Mouse (Mus musculus): ENCODE measurements at regions not wholly inside any gene's neighbourhood (a gene's known extent, or its start where the extent isn't known, plus 50 kb on each side); places are given as distances from the start of the nearest gene placed in this dataset.
A peak's percentile ranks its signal among the peaks of the same experiment; 100 is the strongest.

DNA sequence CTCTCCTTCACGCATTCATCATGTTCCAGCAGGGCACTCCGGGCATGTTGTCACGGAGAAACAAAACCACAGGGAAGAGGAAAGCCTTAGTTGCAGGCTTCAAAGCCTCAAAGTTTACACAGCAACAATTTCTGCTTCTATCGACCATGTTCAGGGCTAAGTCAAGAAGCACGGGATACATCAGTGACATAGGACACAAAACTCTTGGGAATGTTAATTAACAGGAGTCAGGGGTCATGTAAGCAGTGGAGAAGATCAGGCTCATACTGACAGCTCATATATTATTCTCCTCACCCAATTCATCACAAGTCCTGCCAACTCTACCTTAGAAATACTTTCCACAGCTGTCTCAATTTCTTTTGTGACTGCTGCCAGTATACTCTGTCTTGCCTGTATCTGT is 133.0 kb upstream of the Btbd3 start:
- no peak for DNase-seq

DNA sequence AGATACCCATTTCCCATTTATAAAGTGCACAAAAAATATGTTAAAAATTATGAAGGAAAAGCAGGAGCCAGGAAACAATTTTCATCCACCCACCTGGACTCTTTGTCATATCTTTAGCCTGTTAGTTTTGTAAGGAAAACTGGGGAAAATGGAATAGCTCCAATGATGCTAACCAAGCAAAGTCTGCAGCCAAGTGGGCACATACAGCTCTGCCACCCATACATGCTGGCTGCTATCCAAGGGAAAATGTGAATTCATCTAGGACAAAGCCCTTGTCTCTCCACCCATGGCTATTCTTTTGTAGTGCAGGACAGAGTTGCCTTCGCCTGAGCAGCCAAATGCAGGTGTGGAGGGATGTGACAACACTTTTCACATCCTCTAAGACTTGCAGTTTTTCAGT is 135.5 kb upstream of the Btbd3 start:
- no peak for DNase-seq

DNA sequence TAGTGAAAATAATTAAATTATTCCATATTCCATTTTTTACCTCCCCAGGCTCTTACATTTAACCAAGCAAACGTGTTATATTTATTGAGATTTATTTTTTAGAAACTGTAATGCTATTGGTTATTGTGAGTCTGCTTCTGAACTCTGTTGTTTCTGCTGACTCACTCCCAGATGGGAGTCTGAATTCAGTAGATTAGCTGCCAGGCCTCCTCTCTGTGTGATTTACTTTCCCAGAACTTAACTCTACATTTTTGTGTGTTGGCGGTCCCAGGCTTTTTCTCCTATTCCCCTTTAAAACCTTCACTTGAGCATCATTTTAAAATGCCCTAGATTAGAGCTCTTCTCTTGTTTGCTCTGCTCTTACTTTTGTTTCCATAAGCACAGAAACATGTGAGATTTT is 136.2 kb upstream of the Btbd3 start:
- DNase-seq = no peak

DNA sequence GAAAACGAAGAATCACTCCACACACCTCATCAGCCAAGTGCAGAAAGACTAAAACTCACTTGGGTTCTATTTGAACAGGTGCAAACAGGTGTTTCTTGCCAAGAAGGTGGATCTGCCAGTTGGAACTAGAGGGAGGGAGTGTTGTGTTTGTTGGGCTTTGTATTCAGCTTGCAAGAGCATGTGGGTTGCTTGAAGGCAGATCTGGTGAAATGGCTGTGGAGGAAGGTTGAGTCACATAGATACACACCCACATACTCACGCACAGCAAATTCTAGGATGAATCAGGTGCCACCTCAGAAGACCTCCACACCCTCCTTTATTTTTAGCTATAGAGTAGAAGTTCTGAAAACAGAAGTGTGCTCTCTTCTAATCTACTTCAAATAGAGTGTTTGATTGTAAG is 156.6 kb upstream of the Btbd3 start:
- no peak for DNase-seq

DNA sequence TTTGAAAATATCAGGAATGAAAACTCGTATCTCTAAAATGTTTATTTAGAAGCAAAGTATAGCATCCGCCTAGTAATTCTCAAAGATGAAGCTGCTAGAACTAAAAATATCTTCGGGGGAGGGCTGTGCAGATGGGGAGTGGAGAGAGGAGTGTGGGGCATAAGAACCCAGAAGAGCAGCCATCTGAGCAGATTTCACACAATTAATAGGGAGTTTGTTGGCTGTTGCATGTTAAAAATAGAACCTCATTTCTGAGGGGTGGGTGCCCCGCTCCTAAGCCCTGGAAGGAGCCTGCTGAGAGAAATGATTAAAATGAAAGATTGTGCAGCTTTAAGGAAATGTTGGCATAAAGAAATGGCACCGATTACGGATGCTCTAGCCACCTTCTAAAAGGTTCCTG is 171.0 kb upstream of the Btbd3 start:
- DNase-seq = no peak

DNA sequence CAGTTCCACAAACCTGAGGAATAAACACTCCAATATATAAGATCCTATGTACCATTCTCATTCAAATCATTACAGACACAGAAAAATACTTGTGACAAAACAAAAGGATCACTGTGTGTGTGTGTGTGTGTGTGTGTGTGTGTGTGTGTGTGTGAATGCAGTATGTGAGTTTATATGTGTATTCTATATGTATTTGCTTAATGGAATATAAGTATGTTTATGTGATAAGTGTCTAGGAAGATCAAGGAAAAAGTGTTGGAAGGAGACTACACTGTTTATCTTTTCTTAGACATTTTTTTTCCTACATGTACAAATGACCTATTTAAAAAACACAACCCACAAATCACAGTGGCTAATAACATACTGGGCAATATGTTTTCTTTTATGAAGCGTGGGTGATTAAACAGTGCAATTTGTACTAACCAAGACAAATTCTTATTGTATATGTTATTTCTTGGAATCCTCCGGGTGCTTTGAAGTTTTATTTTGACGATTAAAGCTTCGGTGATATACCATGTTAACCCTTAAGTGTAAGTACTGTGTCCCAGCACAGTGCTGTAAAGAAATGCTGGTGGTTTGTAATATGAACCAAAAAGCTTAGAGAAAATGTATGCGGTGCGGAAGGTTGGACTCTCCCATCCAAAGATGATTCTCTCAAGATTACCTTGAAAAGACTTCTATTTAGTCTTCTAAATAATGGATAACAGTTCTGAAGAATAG is 171.6 kb upstream of the Btbd3 start:
- no peak for DNase-seq

DNA sequence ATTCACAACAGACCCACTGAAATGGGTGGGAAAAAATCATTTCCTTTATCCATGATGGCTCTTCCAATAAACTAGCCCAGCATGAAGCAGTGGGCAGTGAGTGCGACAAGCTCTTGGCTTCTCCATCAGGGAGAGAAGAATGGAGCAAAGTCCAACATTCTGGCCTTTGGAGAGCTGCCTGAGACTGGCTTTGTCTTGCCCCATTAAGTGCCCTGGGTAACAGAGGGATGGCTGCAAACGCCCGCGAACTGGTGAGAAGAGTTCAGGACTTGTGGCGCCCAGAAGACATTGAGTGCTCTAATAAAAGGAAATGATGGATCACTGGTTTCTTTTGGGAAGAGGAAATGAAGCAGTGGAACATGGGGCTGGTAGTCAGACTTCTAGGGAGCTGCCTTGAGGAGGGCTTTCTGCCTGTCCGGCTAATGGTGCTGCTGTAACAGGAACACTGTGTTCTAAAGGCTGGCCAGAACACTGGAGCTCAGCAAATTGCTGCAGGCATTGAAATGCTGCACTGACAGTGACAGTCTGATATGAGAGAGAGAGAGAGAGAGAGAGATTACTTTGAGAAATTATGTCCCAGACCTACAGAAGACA is 182.2 kb upstream of the Btbd3 start:
- DNase-seq = no peak

DNA sequence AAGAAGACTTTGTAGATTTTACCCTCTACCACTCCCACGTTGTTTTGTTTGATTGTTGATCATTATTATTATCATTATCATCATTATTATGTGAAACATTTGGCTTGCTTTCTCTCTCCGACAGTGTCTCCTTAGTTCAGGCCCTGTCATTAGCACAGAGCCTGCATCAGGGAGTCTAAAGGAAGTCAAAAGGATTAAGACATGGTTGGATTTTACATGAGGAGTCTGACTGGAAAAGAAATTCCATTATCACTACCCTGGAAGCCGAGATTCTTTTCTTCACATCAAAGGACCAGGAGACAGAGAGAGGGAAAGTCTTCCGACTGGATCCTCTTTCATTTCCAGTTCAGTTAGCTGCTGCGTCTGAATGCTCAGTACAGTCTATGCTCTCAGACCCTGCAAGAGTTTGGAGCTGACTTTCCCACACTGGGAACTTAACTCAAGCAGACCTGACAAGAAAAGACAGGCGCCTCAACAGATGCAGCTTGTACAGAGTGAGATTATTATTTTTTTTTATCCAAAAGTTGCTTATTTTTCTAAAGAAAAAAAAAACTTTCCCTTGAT is 184.1 kb upstream of the Btbd3 start:
- no peak for DNase-seq

DNA sequence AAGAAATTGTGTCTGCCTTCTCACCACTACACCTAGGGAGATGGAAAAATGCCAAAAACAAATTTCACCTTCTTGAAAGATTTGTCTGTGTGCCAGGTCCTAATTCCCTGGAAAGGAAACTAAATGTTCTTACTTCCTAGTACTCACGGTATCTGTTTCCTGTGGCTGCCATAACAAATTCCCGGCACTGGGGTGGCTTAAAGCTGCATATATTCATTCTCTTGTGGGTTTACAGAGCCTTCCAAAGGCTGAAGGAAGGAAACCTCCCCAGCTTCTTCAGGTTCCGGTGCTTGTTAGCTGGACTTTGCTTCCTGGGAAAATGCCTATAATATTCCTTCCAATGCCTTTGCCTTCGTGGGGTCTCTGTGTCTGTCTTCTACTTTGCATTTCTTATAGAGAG is 203.3 kb upstream of the Btbd3 start:
- no peak for DNase-seq

DNA sequence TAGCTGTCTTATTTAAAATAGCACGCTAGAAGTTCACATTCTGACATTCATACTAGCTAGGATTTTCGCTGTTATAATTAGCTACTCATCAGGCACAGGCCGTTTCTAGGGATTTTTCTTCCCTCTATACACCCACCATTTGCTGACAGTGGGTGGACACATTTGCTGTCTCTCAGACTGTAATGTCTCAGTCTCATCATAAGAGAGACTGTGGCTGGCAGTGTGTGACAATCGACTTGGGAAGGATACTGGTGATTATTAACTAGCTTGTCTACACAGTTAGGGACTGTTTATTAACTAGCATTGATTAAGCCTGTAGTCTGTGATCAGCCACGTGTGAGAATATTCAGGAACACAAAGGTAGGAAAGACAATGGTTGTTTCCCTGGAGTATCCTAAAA is 208.0 kb upstream of the Btbd3 start:
- DNase-seq = no peak

DNA sequence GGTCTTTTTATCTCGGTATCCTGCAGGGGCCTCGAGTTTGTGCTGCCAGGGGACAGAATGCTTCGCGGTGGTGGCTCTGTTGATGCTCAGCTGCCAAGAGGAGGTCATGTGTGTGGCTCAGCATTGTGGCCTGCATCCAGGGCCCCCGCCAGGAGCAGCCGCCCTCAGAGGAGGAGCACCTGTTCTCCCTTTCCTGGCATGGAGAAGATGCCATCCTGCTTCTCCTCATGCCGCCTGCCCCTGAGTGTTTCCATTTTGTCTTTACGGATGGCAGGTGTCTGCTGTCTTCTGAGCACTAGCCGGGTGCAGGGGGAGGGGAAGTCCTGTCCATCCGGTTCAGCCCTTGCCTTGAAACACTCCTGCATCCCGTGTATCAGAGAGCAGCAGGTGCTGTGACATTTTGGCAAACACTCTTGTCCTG is 208.6 kb upstream of the Btbd3 start:
- no peak for DNase-seq

DNA sequence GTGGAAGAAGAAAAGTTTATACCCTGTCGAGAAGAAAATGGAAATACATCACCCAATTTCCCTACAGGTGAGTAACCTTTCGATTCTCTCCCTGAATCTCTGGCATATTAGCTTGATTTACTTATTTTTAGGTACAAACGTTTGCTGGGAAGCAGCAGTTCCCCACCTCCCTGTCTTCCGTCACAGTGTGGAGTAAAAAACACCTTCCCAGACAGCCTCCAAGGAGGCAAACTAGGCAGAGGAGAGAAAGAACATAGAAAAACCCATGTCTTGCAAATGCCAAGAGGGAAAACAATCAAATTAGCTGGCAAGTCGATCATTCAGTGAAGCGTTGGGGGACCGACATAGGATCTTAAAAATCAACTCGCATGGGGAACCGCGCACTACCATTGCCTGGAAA is 209.0 kb upstream of the Btbd3 start:
- DNase-seq = no peak

DNA sequence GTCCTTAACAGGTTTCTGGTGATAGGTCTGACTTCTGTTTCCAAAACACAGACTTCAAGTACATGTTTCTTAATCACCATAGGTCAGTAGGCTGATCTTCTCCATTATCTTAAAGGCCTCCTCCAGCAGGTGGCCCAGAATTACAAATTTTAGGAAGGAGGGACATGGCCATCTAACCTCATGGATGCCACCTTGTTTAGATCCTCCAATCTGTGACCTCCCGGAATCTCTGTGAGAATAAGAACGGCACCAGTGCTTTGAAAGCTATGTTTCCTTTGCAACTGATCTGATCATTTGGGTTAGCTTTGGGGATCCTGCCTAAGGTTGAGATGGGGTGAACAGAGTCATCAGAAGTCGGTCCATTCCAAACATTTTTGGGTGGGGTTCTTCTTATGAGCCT is 209.4 kb upstream of the Btbd3 start:
- no peak for DNase-seq

DNA sequence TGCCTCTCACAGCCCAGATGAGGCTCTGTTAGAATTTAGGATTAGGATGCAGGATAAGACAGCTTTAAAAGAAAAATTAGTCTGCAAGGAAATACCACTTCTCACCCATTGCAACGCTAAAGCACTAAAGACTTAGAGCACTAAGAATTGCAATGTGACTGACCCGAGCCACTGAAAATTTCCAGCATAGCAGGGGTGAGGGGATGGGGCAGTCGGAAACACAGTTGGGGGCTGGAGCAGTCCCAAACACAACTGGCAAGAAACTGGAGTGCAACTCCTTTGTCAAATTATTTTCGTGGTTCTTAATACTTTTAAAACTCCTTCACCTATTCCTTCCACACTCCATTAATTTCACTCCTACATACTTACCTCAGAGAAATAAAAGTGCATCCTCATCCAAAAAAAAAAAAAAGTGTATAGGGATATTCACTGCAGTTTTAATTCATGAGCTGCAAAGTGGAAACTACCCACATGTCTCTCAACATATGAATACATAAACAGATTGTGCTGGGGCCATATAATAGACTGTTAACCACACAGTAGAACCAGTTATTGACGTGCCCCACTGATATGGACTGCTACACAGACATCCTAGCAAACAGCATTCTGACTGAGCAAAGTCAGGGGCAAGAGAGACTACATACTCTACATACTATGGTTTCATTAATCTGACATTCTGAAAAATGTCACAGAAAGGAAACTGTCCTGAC is 210.3 kb upstream of the Btbd3 start:
- DNase-seq = no peak

DNA sequence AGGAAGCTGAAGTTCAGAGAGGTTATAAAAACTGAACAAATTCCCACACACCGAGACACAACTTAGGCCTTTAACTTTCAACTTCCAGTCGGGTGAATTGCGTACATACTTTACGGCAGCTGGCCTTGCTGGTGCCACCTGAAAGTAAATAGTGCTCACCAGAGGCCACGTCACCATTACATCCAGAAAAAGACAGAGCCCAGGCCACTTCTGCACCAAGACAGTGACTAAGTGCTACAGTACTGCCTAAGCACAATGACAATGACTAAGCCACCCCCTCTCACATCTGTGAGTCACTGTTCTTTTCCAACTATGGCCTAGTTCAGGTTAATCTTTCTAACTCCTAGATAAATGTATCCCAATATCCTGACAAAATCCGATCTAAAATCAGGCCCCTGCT is 215.7 kb upstream of the Btbd3 start:
- no peak for DNase-seq

DNA sequence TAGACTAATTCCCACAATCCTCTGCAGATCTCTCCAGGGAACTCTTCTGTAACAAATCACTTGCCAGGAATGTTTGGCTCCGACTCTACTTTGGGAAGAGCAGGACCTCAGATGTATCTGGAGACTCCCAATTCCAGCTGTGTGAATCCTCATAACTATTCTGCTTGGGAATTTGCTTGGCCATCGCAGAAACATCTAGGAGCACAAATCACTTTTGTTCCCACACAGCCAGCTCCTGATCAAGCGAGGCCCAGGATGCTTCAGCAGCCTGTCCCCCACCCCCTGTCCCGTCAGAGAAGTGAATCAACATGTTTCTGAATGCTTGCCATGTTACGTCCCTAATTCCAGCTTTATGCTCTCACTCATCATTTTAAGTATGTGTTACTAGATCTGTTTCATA is 216.1 kb upstream of the Btbd3 start:
- no peak for DNase-seq

DNA sequence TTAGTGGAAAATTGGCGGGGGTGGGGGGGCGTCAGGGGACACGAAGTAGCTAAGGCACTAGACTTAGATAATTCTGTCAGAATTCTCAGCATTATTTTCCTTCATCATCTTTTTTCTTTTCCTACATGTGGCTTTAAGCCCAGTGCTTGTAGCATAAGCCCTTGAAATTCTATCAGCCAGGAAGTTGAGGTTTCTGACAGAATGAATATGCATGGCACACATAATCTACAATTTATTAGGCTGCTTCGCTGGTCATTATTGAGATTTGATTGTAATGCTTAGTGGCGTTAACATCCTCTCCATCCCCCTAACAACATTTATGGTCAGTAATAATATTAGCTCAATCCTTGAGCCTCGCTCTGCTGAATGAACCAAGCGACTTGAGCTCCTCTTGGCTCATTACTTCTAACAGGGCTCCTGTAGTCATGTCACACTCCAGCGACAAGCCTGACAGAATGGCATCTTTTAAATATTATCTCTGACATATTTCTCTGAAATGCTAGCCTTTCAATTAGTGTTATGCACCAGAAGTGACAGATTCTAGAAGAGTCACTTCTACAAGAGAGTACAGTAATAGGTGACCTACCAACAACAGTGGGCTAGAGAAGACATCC is 222.1 kb upstream of the Btbd3 start:
- DNase-seq = no peak

DNA sequence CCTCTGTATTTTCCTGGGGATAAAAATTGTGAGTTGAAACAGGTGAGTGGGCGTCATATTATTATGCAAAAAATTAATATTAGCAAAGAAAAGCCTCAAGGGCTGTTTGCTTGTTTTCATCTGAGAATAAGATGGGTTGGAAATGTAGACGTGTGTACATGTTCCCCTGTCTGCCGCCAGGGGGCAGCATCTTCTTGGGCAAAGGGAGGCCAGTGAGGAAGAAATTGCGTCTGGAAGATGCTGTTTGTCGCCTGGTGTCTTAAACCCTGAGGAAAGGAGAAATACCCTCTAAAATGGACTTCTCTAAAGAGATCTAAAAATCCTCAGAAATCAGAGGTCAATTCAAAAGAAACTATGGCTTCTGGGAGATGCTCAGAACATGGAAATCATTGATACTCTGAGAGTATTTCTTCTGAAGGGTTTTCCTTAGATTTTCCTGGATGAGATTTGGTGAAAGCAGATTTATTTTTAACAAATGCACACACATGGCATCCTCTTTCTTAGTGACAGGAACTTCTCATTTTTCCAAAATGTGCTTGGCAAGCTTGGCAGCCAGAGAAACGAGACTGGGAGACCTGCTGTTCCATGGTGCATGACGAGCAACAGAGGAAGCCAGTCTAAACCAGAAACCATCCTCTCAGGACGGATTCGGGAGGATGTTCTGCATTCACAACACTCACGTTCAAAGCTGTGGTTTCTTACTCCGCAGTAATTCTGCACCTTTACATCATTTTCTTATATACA is 222.8 kb upstream of the Btbd3 start:
- peak; percentile 51 for DNase-seq

DNA sequence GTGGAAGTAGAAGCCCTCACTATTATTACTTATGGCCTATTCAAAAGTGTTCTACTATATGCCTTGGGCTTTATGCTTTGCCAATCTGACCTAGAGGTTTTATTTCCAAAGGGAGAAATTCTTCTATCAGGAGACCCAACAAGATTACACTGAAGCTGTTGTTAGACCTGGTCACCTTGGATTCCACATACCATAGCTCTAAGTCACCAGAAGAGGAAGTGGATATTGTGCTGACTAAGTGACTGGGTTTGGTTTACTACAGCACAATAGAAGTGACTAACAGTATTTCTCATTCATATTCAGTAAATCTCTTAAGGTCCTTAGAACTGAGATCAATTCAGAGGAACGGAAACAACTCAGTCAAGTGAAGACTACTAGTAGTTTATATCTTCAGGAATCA is 229.0 kb upstream of the Btbd3 start:
- DNase-seq = no peak

DNA sequence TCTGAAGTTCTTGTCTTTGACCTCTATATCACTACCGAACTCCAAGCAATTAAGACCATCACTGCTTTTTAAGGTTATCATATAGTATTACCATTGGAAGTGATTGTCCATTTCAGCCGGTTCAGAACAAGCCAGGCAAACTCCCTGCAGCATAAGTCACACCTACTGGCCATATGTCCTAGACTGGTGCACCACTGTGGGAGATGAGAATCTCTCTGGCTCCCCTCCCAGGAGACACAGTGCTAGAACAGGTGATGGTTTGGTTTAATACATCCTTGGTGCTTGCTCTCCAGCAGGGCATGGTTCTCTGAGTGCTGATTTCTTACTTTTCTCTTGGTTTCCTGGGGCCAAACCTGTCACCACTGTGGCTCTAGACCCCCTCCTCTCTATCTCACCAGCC is 232.8 kb upstream of the Btbd3 start:
- no peak for DNase-seq

DNA sequence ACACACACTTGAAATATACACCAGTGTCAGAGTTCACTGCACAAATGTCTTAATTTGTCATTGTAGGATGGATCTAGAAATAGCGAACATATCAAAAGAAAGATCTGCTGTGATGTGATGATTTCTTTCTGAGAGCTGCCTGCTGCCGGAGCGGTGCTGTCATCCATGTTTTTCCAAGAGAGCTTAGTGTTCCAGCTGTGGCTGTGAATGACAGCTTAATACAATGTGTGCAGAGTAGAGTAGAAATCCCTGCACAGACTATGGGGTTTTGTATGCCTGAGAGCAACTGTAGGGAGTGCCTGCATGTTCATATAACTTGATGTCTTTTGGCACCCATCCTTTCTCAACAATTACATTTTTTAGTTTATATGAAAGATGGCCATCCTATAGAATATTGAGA is 274.6 kb upstream of the Btbd3 start:
- DNase-seq = no peak

DNA sequence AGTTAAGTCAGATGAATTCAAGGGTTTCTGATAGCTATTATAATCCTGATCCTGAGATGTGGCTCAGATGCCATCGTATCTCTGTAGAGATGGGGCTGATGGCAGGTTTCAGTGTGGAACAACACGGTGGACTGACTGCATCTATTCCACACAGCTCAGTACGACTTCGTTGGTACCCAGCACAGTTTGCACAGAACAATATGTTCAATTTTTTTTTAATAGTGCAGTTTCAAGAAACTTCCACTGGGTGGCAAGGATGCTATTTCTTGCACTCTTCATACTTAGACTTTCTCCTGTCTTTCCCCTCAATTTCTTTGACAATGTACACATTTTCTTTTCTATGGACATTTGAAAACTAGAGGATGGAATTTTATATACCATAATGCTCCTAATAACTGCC is 278.6 kb upstream of the Btbd3 start:
- DNase-seq = no peak

DNA sequence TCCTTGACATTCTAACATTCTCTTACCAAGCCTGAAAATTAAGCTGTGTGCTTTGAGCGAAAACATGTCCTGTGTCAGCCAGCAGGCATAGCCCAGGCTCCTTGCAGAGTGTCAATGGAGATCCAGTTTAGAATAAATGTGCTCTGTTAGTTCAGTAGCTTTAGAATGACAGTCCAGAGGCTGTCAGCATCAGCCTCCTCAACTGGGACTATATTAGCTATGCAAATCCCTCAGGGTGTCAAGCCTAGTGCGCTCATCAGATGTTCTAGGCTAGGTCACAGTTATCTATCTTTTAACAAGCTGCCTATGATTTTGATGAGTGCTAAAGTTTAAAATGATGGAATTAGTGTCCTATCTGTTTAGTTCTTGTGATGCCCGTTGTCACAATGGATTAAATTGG is 281.7 kb upstream of the Btbd3 start:
- no peak for DNase-seq

Measured in thymus, postnatal 14 days (tissue).